Mouse (Mus musculus): ENCODE results near the gene Mob2. TPM values are rescaled to one million over a fixed set of nuclear protein-coding genes. Genes with fewer than 3 reads are reported as not detected.

Gene Mob2
- polyA plus RNA-seq, 1 experiment from 2014 or later: 68.0 TPM

DNA sequence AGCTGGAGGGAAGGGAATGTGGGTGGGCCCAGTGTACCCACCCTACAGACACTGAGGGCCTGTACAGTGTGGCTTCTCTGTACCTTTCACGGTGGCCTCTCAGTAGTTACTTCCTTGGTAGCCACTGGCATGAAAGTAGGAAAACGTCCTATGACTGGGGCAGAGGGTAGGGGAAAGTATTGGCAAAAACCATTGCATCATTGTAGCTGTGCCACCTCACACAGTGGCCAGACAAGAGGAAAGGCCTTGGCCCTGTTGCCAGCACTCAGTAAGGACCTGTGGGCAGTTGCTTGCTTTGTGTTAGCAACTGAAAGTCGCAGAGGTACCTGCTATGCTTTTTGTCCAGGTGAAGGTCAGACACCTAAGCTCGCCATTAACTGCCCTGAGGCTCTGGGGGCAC lies 66.7 kb downstream of the Mob2 start:
- no peak overlapping the region for H3K27ac ChIP-seq (replicated peaks)
- H3K9me3 ChIP-seq: no peaks in the 10 kb centered on the region
- no peak for DNase-seq (ENCODE audit: low spot score)
- 92% methylated on average over 4 of the region's 4 CpGs for WGBS
- no peaks in the 10 kb centered on the region for H3K27me3 ChIP-seq (replicated peaks; ENCODE audit: low read depth, poor library complexity, severe bottlenecking)
- H3K36me3 ChIP-seq (replicated peaks): peaks cover 71% of the 10 kb centered on the region
- no peak overlapping the region for H3K4me3 ChIP-seq
- H3K4me1 ChIP-seq: peaks cover 4% of the 10 kb centered on the region

DNA sequence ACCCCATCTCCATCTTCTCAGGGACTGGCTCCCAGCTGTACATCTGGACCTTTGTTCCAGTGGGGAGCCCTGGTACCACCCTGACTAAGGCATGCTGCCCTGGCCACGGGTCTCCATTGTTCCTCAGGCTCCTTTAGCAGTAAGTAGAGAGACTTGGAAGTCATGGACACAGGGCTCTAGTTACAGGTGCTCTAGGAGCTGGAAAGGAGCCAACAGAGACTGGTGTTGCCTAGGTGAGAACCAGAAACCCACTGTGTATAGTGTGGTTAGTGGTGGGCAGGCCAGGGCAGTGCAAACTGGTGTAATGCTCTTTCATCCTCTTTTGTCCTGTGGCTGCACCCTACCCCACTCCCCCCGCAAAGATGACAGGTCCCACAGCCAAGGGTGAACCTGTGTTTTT lies 69.7 kb downstream of the Mob2 start:
- Histone ChIP-seq H3K9me3 (no peaks in the 10 kb centered on the region), H3K4me1 (peaks cover 4% of the 10 kb centered on the region), H3K27ac (replicated peaks) (no peak overlapping the region), H3K4me3 (no peak overlapping the region), H3K27me3 (replicated peaks; ENCODE audit: low read depth, poor library complexity, severe bottlenecking) (no peaks in the 10 kb centered on the region), H3K36me3 (replicated peaks) (peaks cover 61% of the 10 kb centered on the region)
- WGBS: 82% methylated on average over 2 of the region's 2 CpGs
- no peak for DNase-seq (ENCODE audit: low spot score)

DNA sequence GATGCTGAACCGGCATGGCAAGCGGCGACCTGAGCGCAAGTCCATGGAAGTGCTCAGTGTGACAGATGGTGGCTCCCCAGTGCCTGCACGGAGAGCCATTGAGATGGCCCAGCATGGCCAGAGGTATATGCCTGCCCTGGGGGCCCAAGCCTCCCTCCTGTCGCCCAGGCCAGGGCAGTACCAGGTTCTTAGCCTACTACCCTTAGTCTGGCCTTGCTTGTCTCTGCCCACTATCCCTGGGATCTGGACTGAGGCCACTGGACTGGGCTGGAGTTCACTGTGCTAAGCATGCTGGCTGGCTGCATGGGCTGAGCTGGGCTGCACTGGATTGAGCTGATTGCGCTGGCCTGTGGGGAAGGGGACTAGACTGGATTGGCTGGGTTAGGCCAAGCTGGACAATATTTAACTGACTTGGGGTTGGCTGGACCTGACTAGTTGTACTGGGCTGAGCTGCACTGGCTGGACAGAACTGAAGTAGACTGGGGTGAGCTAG lies 72.5 kb downstream of the Mob2 start:
- H3K36me3 ChIP-seq (replicated peaks): peaks cover 54% of the 10 kb centered on the region
- no peak overlapping the region for H3K4me3 ChIP-seq
- peaks cover 4% of the 10 kb centered on the region for H3K4me1 ChIP-seq
- no peaks in the 10 kb centered on the region for H3K9me3 ChIP-seq
- no peak overlapping the region for H3K27ac ChIP-seq (replicated peaks)
- DNase-seq (ENCODE audit: low spot score): no peak
- WGBS: 90% methylated on average over 7 of the region's 7 CpGs
- H3K27me3 ChIP-seq (replicated peaks; ENCODE audit: low read depth, poor library complexity, severe bottlenecking): no peaks in the 10 kb centered on the region

- DNase-seq (ENCODE audit: low spot score): no peak
- 92% methylated on average over 7 of the region's 7 CpGs for WGBS
- H3K36me3 ChIP-seq (replicated peaks): peaks cover 14% of the 10 kb centered on the region
Observed at GRCm38 (mm10) chr7:141981237-141981636, 79.6 kb downstream of the Mob2 start.

GRCm38 (mm10) chr7:141979247-141979646 lies 81.6 kb downstream of the Mob2 start:
- WGBS: 91% methylated on average over 4 of the region's 4 CpGs
- Histone ChIP-seq H3K9me3 (no peaks in the 10 kb centered on the region), H3K27ac (replicated peaks) (no peak overlapping the region), H3K4me3 (no peak overlapping the region), H3K36me3 (replicated peaks) (no peaks in the 10 kb centered on the region), H3K27me3 (replicated peaks; ENCODE audit: low read depth, poor library complexity, severe bottlenecking) (no peaks in the 10 kb centered on the region), H3K4me1 (no peaks in the 10 kb centered on the region)
- no peak for DNase-seq (ENCODE audit: low spot score)

More at GRCm38 (mm10) chr7:141981237-141981636, 79.6 kb downstream of the Mob2 start:
- Histone ChIP-seq H3K4me3 (no peak overlapping the region), H3K9me3 (no peaks in the 10 kb centered on the region), H3K4me1 (no peaks in the 10 kb centered on the region), H3K27ac (replicated peaks) (no peak overlapping the region), H3K27me3 (replicated peaks; ENCODE audit: low read depth, poor library complexity, severe bottlenecking) (no peaks in the 10 kb centered on the region)

DNA sequence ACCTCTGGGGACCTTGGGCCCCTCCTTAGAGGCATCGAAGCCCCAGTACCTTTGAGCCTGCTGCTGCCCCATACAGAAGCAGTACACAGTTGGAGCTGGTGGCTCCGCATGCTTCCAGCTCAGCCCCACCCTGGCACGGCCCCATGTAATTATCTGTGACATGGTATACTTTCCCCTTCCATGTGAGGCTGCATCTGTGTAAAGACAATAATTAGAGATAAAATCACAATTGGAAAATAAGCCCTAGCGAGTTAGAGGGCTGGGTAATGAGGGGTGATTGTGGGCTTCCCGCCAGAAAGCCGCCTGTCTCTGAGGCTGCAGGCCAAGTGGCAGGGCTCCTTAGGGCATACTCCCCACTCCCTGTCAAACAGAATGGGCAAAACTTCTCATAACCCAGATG lies 82.9 kb downstream of the Mob2 start:
- no peak for DNase-seq (ENCODE audit: low spot score)
- Histone ChIP-seq H3K9me3 (no peaks in the 10 kb centered on the region), H3K4me1 (no peaks in the 10 kb centered on the region), H3K4me3 (no peak overlapping the region), H3K27me3 (replicated peaks; ENCODE audit: low read depth, poor library complexity, severe bottlenecking) (no peaks in the 10 kb centered on the region), H3K27ac (replicated peaks) (no peak overlapping the region), H3K36me3 (replicated peaks) (no peaks in the 10 kb centered on the region)
- 83% methylated on average over 6 of the region's 6 CpGs for WGBS

- Histone ChIP-seq H3K9me3 (no peaks in the 10 kb centered on the region), H3K4me1 (peaks cover 12% of the 10 kb centered on the region), H3K27me3 (replicated peaks; ENCODE audit: low read depth, poor library complexity, severe bottlenecking) (no peaks in the 10 kb centered on the region), H3K36me3 (replicated peaks) (no peaks in the 10 kb centered on the region), H3K4me3 (no peak overlapping the region), H3K27ac (replicated peaks) (no peak overlapping the region)
- DNase-seq (ENCODE audit: low spot score): peak; percentile 70
- 31% methylated on average over 7 of the region's 7 CpGs for WGBS
Observed at GRCm38 (mm10) chr7:141972831-141973619, 87.8 kb downstream of the Mob2 start.

DNA sequence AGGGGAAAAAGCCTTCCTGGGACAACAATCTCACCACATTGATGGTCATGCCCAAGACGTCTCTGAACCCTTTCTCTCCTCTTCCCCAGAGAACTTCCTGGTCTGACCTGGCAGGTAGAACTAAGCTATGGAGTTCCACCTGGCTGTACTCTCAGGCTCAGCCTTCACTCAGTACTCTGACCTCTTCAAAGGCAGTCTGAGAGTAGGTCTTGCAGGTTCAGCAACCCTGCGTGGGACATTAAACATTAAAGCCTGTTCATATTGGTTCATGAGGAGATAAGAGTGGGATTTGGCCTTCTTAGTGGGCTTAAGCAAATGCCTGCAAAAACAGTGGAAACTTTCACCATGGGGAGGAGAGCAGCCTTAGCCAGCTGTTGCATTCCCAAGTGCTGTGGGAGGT lies 94.6 kb downstream of the Mob2 start:
- no peaks in the 10 kb centered on the region for H3K27me3 ChIP-seq (replicated peaks; ENCODE audit: low read depth, poor library complexity, severe bottlenecking)
- H3K4me3 ChIP-seq: no peak overlapping the region
- H3K9me3 ChIP-seq: no peaks in the 10 kb centered on the region
- no peak overlapping the region for H3K27ac ChIP-seq (replicated peaks)
- H3K36me3 ChIP-seq (replicated peaks): no peaks in the 10 kb centered on the region
- peaks cover 12% of the 10 kb centered on the region for H3K4me1 ChIP-seq
- no peak for DNase-seq (ENCODE audit: low spot score)
- 84% methylated on average over 2 of the region's 2 CpGs for WGBS

GRCm38 (mm10) chr7:141962521-141962920 lies 98.3 kb downstream of the Mob2 start:
- 0 out of 2 replicates have a peak, but pooled peaks cover 2% of the 10 kb centered on the region for H3K4me1 ChIP-seq
- no peak for DNase-seq (ENCODE audit: low spot score)
- no peaks in the 10 kb centered on the region for H3K27me3 ChIP-seq (replicated peaks; ENCODE audit: low read depth, poor library complexity, severe bottlenecking)
- no peak overlapping the region for H3K4me3 ChIP-seq
- H3K27ac ChIP-seq (replicated peaks): no peak overlapping the region
- H3K36me3 ChIP-seq (replicated peaks): no peaks in the 10 kb centered on the region
- WGBS: 95% methylated on average over 3 of the region's 3 CpGs
- no peaks in the 10 kb centered on the region for H3K9me3 ChIP-seq

DNA sequence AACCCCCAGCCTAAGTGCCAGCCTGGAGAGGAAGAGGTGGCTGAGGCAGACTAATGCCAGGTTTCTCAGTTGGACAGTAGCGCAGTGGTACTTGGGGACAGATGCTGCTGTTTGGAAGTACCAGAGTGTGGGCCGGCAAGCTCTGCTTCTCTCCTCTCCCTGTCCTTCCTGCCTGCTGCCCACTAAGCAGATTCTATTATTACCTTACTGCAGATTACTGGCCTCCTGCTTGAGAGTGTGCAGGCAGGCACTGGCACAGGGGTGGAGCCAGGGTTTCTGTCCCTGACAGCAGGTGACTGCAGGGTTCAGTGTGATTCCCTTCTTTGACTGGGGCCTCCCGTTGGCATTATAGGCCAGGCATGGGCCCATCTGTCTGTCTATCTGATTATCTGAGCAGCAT lies 99.4 kb downstream of the Mob2 start:
- no peak overlapping the region for H3K4me3 ChIP-seq
- H3K9me3 ChIP-seq: no peaks in the 10 kb centered on the region
- 0 out of 2 replicates have a peak, but pooled peaks cover 2% of the 10 kb centered on the region for H3K4me1 ChIP-seq
- 84% methylated on average over 3 of the region's 3 CpGs for WGBS
- no peak overlapping the region for H3K27ac ChIP-seq (replicated peaks)
- DNase-seq (ENCODE audit: low spot score): no peak
- no peaks in the 10 kb centered on the region for H3K36me3 ChIP-seq (replicated peaks)
- no peaks in the 10 kb centered on the region for H3K27me3 ChIP-seq (replicated peaks; ENCODE audit: low read depth, poor library complexity, severe bottlenecking)

GRCm38 (mm10) chr7:141960926-141961325 lies 99.9 kb downstream of the Mob2 start:
- WGBS: 90% methylated on average over 2 of the region's 2 CpGs
- H3K4me3 ChIP-seq: no peak overlapping the region
- peaks cover 5% of the 10 kb centered on the region; the same call in 1 of the 2 replicates for H3K4me1 ChIP-seq

DNA sequence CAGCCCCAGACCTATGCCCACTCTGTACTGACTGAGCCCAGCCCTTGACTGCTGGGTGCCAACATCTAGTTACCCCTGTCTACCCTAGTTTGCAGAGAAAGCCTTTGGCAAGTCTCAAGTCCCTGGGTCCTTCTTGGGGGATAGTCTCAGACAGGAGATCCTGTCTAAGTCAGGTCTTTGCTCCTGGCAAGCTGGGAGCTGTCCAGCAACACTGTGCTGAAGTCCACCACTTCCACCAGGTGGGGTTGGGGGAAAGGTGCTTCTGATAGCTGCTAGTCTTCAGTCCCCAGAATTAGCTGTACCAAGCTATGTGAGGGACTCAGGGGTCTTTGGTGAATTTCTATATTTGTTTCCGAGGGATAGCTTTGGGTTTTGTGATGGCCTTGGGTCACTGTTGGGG lies 101.7 kb downstream of the Mob2 start:
- Histone ChIP-seq H3K4me1 (peaks cover 12% of the 10 kb centered on the region; the same call in 1 of the 2 replicates), H3K4me3 (no peak overlapping the region), H3K27ac (replicated peaks) (no peak overlapping the region), H3K9me3 (no peaks in the 10 kb centered on the region), H3K36me3 (replicated peaks) (no peaks in the 10 kb centered on the region), H3K27me3 (replicated peaks; ENCODE audit: low read depth, poor library complexity, severe bottlenecking) (peaks cover 6% of the 10 kb centered on the region; the same call in 1 of the 2 replicates)
- WGBS: 87% methylated on average over 1 of the region's 1 CpGs
- peak; percentile 62 for DNase-seq (ENCODE audit: low spot score)

More at GRCm38 (mm10) chr7:141960926-141961325, 99.9 kb downstream of the Mob2 start:
- Histone ChIP-seq H3K9me3 (no peaks in the 10 kb centered on the region), H3K27me3 (replicated peaks; ENCODE audit: low read depth, poor library complexity, severe bottlenecking) (no peaks in the 10 kb centered on the region), H3K36me3 (replicated peaks) (no peaks in the 10 kb centered on the region), H3K27ac (replicated peaks) (no peak overlapping the region)
- no peak for DNase-seq (ENCODE audit: low spot score)

All from embryonic facial prominence, embryonic 10.5 days (tissue).